28 mouse cellular contexts compared by ENCODE assay signal in genomic region chr13:56726551-56726950, GRCm38 (mm10). TPM values are rescaled to one million over a fixed set of nuclear protein-coding genes. Genes with fewer than 3 reads are reported as not detected.
A peak's percentile ranks its signal among the peaks of the same experiment; 100 is the strongest.
DNase-seq lines count a peak whose midpoint lies in the region; TF ChIP-seq lines count a peak whose summit lies in the region.
"Had no signal": no experiment of that assay in that cellular context is flagged by ENCODE, and none has a peak within 500 bp of the region (broad histone marks: within the 10 kb centered on the region; RNA-seq: fewer than 3 reads in every experiment).

No protein-coding gene starts in this region.

- TF ChIP-seq CTCF in left cerebral cortex, adult 2 months (IDR thresholded peaks at IDR 0.05), result no peak

- no peak overlapping the region for H3K27ac ChIP-seq in left cerebral cortex, adult 2 months
- H3K27ac ChIP-seq: embryonic facial prominence, embryonic 10.5 days; embryonic facial prominence, embryonic 13.5 days; forebrain, embryonic 12.5 days; forebrain, embryonic 15.5 days; hindbrain, embryonic 12.5 days; hindbrain, embryonic 15.5 days had no signal

- H3K4me3 ChIP-seq in left cerebral cortex, adult 2 months, result no peak overlapping the region
- H3K4me3 ChIP-seq: embryonic facial prominence, embryonic 10.5 days; embryonic facial prominence, embryonic 13.5 days; erythroblast, embryonic 14.5 days; forebrain, embryonic 12.5 days; forebrain, embryonic 15.5 days; hindbrain, embryonic 12.5 days; hindbrain, embryonic 15.5 days had no signal

- intact Hi-C loops in left cerebral cortex, postnatal 14 days (cut with DNase I), result no loop called here
- intact Hi-C loops in left cerebral cortex, adult 2 months (cut with DNase I), result no loop called here
- intact Hi-C loops in gastrocnemius, postnatal 14 days (cut with DNase I; ENCODE audit: low total_unique reads), result no loop called here

- DNase-seq in layer of hippocampus, adult 11-12 months (ENCODE audit: low spot score), result peak; percentile 17
- no peak for DNase-seq in layer of hippocampus, postnatal 36 days
- DNase-seq in left cerebral cortex, postnatal 14 days (ENCODE audit: low spot score in 2 of 2), result peak; percentile 11 to 54
- DNase-seq in left cerebral cortex, adult 2 months (ENCODE audit: extremely low spot score in 1 of 2, low spot score in 2 of 2), result no peak
- peak; percentile 23 to 27 for DNase-seq in right cerebral cortex, adult 2 months (ENCODE audit: low spot score in 2 of 2)
- no peak for DNase-seq in right cerebral cortex, postnatal 25 days
- no peak for DNase-seq in gastrocnemius, postnatal 14 days
- DNase-seq: adrenal gland, adult 2 months; adrenal gland, postnatal 14 days; cerebellum, adult 11-12 months; cerebellum, adult 8-10 months; cerebellum, postnatal 10 days; cerebellum, postnatal 36 days; embryo, embryonic 11 days; gastrocnemius, postnatal 10 days had no signal

RNA-seq across cellular contexts. Expression of gene Smad5, which starts 23.7 kb away (rescaled TPM):
- 10 to 100 TPM; 26.5 to 32.7 TPM for total RNA-seq in layer of hippocampus, postnatal 36 days (2021)
- total RNA-seq in left cerebral cortex, postnatal 14 days (2021), result 10 to 100 TPM; 21.3 to 21.5 TPM
- 10 to 100 TPM; 20.6 to 24.3 TPM for total RNA-seq in left cerebral cortex, adult 2 months (2021)
- total RNA-seq in gastrocnemius, postnatal 14 days (2021), result 10 to 100 TPM; 21.5 to 24.5 TPM

RNA-seq across cellular contexts. Expression of gene Gm45623, which starts 27.1 kb away (rescaled TPM):
- total RNA-seq in layer of hippocampus, postnatal 36 days (2021), result 1 to 10 TPM in 1 of 2 experiments, under 1 TPM in 1; 0.96 to 1.0 TPM
- total RNA-seq in left cerebral cortex, postnatal 14 days (2021), result 10 to 100 TPM; 13.7 to 16.2 TPM
- 1 to 10 TPM; 8.1 to 10.0 TPM for total RNA-seq in left cerebral cortex, adult 2 months (2021)
- not detected for total RNA-seq in gastrocnemius, postnatal 14 days (2021)
- total RNA-seq: adrenal gland, adult 2 months; adrenal gland, postnatal 14 days; gastrocnemius, adult 18-20 months; gastrocnemius, postnatal 10 days; gastrocnemius, postnatal 4 days; heart, adult 8-10 months; heart, postnatal 25 days; hematopoietic stem cell, adult 5-6 weeks; MEL had no signal

Comparison
In these comparisons a context has a peak if more than half of its experiments do, and no peak if none do; other contexts are left out.
1. DNase-seq: peak in layer of hippocampus, adult 11-12 months (single experiment), left cerebral cortex, postnatal 14 days (2 of 2) and right cerebral cortex, adult 2 months (2 of 2); none in layer of hippocampus, postnatal 36 days (0 of 2), left cerebral cortex, adult 2 months (0 of 2), right cerebral cortex, postnatal 25 days (single experiment) and gastrocnemius, postnatal 14 days (single experiment).
2. RNA of gene Gm45623, which starts 27.1 kb away (total RNA-seq): 13.7 to 16.2 TPM in left cerebral cortex, postnatal 14 days and 8.1 to 10.0 TPM in left cerebral cortex, adult 2 months; 0.96 to 1.0 TPM in layer of hippocampus, postnatal 36 days and not detected in gastrocnemius, postnatal 14 days; every median in the first group is over 4 times any median in the second.